Mouse (Mus musculus) spleen, adult 12 weeks (tissue): ENCODE measurements around the gene Cgnl1.
"Not testable (repeated sequence)": the region's sequence is repeated elsewhere in the genome, so short reads cannot be mapped to it uniquely, and the experiment has no call there.

Source experiments
- DNase-seq: peaks from one replicate; pipeline ENCODE4 v3.0.0; 2022; ENCODE audit warnings: low spot score

Gene Cgnl1

GRCm38 (mm10) chr9:71622593-71622992 lies 148.8 kb downstream of the Cgnl1 start:
- DNase-seq: no peak

DNA sequence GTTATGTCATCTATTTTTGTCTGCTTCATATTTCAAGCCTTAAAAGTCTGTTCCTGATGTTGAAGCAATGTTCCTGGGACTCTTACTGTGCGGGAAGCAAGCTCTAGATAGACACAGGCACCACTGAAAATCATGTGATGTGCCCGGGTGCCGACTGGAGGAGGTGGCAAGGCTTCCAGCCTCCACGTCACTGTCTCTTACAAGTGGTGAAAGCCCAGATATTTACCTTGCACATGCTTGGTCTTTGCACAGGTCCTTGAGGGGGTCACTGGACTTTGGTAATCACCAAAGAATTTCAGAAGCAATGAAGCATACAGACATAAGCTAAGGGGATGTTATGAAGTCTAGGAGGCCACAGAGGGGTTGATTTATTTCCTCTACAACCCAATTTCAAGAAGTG lies 149.4 kb downstream of the Cgnl1 start:
- no peak for DNase-seq

DNA sequence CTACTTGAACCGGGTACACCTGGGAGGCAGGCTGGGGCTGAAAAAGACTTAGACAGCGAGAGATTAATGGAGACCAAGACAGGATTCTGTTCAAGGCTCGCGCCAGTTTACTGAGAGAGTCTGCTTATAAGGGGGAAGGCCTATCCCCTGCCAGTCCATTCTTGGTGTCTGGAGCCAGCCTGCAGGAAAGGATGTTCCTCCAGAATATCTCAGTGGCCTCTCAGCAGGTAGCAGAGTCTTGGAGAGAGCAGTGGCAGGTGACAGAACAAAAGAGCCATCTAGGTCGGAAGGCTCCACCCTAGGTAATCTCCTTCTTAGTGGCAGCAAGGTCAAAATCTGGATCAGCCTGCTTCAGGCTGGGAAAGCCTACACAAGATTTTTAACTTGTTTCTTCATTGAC lies 151.3 kb downstream of the Cgnl1 start:
- DNase-seq: not testable (repeated sequence)

GRCm38 (mm10) chr9:71617363-71617762 lies 154.0 kb downstream of the Cgnl1 start:
- DNase-seq: peak; percentile 13

GRCm38 (mm10) chr9:71616185-71616584 lies 155.2 kb downstream of the Cgnl1 start:
- DNase-seq: peak; percentile 44

GRCm38 (mm10) chr9:71614643-71615042 lies 156.8 kb downstream of the Cgnl1 start:
- no peak for DNase-seq

GRCm38 (mm10) chr9:71612981-71613380 lies 158.4 kb downstream of the Cgnl1 start:
- DNase-seq: no peak

- DNase-seq: no peak
These were observed 159.5 kb downstream of the Cgnl1 start for GRCm38 (mm10) chr9:71611876-71612275.

DNA sequence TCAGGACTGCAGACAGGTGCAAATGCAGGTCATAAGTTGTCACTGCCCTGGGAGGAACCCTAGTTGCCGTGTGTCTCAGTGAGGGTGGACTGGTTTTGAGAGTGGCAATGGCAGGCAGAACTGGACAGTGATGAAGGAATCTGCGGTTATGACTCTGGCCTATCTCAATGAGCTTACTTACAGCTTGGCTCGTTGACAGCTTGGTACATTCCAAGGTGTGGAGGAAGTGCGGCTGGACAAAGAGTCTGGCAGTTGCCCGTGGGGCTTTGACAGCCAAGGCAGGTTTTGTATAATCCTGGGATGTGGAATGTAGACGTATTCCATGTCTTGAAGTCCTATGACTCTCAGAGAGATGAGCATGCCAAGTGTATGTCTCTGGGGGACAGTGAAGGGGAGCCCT lies 162.4 kb downstream of the Cgnl1 start:
- DNase-seq: no peak

GRCm38 (mm10) chr9:71606296-71607057 lies 164.9 kb downstream of the Cgnl1 start:
- DNase-seq: no peak

GRCm38 (mm10) chr9:71604914-71605635 lies 166.3 kb downstream of the Cgnl1 start:
- DNase-seq: no peak

- DNase-seq: no peak
These were observed 171.5 kb downstream of the Cgnl1 start for GRCm38 (mm10) chr9:71599861-71600260.

DNA sequence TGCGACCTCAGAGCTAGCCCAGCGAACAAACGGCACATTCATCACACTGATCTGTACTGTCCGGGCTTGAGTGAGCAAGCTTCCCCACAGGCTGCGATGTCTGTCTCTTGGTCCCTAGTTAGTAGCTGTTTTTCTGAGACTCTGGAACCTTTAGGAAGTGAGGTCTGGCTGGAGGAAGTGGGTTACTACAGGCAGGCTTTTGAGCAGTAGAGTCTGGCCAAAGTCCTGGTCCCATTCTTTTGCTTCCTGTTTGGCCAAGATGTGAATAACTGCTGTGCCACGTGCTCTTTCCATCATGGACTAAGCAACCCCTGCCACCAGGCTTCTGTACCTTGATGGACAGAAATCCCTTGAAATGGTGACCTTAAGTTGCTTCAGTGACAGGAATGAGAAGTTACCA lies 174.5 kb downstream of the Cgnl1 start:
- DNase-seq: no peak

DNA sequence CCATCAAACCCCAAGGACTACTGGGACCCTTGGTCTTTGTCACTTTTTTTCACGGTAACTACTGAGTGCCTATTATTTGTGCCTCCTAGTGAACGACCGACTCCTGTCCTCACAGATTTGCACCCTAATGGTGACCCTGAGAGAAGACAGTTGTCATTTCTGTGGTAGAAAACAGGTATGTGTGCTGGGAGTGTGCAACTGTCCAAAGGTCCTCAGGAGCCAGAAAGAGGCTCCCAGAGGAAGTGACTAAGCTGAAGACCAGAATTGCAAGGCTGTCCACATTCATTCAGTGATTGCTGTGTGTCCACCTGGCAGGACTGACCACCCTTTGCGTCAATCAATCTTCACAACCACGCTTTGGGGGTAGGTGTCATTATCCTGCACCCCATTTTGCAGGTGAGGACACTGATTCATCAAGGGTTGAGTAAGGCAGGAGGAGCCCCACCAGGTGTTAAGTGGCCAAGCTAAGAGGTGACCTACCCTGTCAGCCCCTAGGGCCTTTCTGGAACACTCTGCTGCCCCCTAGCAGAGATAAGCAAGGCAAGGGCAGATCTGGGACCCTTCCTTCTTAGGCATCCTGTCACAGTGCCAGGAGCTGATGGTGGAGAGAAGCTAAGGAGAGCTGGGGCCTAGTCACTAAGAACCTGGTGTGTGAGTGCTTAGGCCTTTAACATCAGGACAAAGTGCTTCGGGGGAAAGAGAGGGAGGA lies 178.7 kb downstream of the Cgnl1 start:
- DNase-seq: no peak

DNA sequence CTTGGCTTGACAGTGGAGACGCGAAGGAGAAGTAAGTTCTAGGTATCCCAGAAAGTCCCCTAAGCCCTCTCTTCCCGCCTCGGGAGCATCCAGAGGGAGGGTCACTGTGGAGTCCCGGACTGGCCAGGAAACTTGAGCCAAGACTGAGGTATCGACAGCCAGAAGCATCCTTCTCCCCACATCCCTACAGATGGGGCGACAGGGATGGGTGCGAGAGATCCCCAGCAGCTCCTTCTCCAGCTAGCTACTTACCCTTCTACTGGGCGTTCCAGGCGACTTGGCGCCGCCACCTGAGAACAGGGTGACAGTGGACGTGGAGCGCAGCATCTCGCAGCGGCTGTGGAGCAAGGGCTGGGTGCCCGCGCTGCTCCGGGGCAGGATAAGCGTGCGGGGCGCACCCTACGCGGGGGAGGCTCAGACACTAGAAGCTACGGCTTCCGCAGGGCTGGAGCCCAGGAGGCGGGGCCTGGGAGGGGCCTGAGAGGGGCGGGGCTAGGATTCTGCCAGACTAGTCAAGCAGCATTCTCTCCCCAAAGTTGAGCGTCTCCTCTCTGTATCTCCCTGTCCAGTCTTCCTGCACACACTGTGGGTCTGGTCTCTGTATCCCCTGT lies 179.4 kb downstream of the Cgnl1 start, which contains the start of gene Myzap:
Myzap (minus strand) TSS at position 423 of the 611 bp plus-strand sequence.
- DNase-seq: peak; percentile 70

DNA sequence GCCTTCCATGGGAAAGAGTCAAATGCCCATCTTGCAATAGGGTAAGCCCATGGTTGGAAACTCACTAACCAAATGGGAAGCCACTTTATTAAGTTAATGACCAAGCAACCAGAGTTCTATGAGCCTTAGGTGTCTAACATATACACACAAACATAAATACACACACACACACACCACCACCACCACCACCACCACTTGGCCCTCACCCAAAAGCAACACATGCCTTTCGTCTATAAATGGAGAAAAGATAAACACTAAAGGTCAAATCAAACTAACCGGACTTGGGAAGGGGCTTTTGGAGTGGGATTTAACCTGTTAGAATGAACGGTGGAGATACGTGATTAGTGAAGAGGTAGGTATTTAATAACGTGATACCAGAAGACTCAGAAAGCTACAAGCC lies 180.3 kb downstream of the Cgnl1 start:
- DNase-seq: no peak

- no peak for DNase-seq
These were observed 181.6 kb downstream of the Cgnl1 start for GRCm38 (mm10) chr9:71589771-71590170.

DNA sequence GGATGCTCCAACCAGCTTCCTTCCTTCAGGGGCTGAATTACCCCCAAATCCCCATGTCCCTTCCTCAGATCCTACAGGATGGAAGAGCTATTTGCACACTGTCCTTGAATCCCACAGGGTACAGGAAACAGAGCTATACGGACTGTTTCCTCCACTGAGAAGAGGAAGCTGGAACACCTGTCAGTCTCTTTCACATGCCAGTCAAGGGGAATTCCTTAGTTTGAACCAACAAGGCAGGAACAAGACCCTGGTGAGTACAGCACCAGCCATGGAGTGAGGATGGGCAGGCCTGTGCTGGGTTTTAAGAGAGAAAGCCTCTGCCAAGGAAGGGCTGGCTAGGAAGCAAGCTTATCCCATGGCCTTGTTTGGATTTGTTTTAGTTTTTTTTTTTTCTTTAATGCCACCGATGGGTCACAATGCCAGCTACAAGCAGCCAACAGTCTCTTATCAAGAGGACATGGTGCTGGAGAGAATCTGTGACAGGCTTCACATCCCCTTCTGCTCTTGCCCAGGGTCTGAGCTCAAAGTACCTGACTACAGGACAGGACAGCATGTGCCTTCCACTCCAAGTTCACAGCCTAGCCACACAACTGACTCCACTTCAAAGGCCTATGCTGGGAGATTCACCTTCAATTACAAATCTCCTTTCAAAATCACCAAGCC lies 182.3 kb downstream of the Cgnl1 start:
- DNase-seq: no peak

DNA sequence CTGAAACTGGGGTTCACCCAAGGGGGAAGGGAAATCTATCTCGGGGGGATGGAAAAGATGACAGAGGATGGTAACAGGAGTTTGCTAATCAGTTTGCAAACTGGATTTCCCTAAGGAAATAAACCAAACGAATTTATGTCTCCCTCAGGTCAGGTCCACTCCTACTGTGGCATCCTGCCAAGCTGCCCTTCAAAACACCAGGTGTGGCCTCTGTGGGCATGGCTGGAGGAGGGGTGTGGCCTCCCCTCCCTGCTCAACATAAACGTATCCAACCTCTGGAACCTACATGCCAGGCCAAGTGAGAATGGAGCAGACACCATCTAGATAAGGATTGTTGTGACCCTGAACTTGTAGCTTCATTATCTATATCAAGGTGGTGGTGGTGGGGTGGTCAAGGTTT lies 185.0 kb downstream of the Cgnl1 start:
- no peak for DNase-seq

- no peak for DNase-seq
These were observed 188.6 kb downstream of the Cgnl1 start for GRCm38 (mm10) chr9:71582771-71583170.

DNA sequence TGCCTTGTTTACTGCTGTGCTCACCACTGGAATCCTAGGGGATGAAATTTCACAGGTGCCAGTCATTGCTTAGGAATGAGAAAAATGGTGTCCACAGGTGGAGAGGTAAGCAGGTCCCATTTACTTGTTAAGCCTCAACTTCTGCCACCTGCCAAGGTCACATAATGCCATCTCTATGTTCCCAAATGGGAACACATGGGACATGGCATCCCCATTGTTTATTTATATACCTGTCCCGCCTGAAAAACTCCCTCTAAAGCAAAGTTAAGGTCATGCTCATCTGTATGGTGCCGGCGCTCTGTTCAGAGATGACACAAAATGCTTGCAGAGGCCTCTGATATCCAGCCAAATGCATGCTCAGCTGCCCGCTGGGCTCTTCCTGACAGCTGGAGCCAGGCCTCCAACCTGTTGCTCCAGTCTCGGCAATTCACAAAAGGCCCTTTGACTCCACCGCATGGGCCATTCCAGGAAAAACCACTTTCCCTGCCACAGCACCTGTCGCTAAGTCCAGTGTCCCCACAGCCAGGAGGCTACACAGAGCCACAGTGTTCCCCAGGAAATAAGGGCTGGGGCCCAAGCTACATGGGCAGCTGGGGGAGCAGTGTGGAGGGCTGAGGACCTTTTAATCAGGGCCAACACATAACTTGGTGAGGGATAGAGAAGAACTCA lies 192.4 kb downstream of the Cgnl1 start:
- no peak for DNase-seq
